Mouse (Mus musculus): ENCODE measurements at regions not wholly inside any gene's neighbourhood (a gene's known extent, or its start where the extent isn't known, plus 50 kb on each side); places are given as distances from the start of the nearest gene placed in this dataset.

DNA sequence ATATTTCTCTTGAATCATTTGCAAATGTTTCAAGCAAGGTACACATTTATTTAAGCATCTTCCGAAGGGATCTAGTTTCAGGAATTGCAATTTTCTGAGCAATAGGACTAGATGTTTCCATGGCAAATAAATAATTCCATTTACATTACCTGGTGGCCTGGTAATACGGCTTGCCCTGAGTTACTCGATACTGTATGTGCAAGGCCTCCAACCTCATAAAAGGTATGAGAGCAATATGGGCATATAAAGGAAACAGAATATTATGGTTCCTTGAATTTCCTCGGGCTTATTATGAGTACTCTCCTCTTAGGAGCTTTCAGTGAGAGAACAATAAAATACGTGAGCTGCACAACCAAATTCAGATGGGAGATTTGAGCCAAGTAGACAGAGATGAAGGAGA is 81.4 kb upstream of the Gm9972 start:
- no peak for DNase-seq

DNA sequence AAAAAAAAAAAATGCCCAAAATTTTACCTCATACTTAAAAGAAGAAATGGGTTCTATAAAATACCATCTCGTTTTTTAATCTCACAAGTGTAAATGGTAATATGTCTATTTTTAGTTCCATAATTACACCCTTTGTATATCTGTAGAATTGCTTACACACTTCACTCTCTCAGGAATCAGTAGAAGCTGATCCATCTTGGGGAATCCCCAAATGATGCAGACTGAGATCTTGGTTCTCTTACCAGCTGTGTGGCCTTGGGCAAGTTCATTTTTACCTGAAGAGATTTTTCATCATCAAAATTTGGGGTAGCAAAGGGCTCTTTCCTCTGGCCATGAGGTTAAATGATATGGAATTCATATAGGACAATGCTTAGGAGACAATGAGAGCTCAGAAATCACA is 69.8 kb upstream of the Gm9972 start:
- DNase-seq, result no peak

DNA sequence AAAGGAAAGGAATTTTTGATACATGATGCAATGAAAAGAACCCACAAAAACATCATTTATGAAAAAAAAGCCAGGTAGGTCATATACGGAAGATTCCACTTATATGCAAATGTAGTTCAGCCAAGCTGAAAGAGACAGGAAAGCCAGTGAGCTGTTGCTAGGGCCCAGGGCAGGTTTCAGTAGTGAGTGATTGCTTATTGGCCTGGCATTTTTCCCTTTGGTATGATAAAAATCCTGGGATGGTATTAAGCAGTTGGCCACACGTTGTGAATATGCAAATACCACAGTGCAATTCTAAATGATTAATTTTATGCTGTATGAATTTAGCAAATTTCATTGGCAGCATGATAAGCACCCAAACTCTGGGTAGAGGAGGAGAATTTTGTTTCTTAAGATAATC is 57.3 kb upstream of the Gm9972 start:
- no peak for DNase-seq
